Mouse (Mus musculus): ENCODE data around the gene Dbi.

The Dbi gene

DNA sequence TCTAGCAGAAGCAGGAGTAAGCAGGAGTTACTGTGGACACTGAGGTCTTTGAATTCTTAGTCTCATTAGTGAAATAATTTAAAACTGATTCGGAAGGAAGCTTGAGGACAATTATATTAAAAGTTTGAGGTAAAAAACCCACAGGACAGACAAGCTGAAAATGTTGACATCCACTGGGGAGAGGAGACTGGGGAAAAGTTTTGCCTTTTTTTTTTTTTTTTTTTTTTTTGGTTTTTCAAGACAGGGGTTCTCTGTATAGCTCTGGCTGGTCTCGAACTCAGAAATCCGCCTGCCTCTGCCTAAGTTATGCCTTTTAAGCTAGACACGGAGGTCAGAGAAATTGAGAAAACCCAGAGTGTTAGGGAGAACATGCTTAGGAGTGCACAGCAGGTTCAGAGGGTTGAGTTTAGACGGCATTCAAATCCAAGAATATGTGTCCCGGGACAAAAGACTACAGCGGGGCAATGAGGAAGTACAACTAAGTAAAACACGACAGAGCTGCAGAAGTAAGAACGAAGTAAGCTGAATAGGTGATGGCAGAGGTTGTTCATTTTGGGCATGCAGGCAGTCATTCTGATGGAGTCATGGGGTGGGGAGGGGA is 1.2 kb upstream of the Dbi start:
- no peak for DNase-seq (ENCODE audit: low spot score)

DNA sequence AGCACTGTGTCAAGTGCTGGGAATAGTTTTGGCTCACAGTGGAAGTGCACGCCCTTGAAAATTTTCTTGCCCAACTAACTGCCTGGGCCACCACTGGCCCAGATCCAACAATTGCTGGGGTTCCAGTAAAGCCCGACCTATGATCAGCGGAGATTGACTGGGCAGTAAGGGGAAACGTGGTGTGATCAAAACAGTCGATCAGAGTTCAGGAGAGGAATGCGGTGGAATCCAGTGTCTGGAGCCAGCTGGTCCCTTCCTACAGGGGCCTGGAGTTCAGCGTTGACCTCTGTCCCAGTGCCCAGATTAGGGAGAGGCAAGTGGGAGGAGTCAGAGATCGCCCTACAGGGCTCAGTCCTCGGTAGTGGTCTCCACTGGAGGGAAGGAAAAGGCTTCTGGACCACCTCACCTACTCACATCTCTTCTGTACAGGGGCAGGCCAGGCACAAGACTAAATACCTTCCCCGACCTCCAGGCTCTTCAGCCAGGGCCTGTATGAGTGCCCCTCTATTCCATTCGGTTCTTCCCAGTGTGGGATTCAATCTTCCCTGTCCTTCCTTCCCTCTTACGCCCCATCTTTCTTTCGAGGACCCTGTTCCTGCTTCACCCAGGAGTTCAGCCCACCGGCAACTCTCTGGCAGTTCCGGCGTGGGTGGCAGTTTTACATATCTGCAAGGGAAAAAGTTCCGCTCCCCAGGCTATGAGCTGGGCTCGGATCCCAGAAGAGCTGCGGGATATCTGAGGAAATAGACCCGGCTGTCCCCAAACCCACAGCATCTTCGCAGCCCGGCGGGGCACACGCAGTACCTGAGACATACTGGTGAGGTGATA is 523 bp downstream of the Dbi start:
- peak; percentile 52 for DNase-seq (ENCODE audit: low spot score)

DNA sequence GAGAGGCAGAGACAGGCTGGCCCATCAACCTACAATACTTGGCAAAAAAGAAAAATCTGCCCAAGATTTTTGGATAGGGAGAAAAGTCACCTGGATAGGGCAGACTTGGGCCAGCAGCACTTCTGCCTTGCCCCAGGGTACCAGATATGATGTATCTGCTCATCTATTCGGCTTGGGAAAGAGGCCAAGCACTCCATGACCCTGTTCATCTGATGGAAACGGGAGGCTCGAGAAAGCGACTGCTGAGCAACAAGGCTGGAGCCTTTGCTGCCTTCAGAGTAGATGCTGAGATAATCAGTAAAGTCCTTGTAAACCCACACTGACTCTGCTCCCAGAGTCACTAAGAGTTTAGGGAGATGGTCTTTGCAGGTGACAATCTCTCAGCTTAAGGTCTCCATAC is 1.5 kb downstream of the Dbi start:
- DNase-seq (ENCODE audit: low spot score), result no peak

DNA sequence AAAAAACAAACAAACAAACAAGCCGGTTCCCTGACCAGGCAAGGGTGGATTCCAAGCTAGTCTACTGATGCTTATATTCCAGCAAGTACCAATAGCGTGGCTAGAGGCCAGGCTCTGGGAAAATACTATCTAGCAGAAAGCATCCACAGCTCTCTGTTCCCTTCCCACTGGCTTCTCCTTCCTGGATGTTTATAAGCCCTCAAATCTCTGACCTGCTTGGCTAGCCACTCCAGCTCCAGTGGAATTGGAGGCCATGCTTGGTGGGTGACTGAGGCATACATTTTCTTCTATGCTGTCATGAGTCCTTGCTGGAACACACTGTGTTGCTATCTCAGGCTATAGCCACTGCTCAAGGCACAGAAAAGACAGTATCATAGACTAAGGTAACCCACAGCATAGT is 2.0 kb downstream of the Dbi start:
- no peak for DNase-seq (ENCODE audit: low spot score)

DNA sequence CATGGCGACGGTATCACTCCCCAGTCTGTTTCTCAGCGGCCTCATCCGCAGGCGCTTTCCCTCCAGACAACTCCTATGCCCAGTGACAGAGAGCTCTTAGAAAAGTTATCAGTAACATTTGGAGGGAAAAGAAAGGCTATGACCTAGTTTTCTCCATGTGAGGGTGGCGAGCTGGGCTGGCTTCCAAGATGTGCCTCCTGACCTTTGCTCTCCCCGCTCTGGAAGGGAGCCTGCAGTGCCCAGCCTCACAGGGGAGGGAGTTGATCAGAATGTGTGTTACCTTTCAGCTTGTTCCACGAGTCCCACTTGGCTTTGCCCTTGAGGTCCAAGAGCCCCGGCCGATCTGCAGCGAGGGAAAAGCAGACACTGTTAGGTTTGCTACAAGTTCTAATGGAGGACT is 4.8 kb downstream of the Dbi start:
- DNase-seq (ENCODE audit: low spot score), result peak; percentile 64

DNA sequence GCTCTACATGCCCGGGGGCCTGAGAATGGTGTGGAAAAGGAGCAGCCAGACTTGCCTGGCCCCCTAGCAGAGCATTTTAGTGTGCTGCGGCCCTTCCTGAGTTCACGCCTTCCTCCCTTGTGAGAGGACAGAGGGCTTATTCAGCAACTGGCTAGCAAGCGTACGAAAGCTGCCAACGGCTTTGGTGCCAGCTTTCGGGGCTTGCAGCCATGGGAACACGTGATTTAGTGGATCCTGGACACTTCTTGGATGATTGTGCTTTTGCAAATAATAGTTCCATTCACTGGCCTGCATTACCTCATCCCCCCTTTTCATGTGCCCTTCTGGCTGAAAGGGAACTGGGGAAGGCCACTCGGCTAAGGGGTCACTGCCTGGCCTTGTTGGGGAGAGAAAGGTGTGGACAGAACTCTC is 5.2 kb downstream of the Dbi start:
- peak; percentile 67 for DNase-seq (ENCODE audit: low spot score)

DNA sequence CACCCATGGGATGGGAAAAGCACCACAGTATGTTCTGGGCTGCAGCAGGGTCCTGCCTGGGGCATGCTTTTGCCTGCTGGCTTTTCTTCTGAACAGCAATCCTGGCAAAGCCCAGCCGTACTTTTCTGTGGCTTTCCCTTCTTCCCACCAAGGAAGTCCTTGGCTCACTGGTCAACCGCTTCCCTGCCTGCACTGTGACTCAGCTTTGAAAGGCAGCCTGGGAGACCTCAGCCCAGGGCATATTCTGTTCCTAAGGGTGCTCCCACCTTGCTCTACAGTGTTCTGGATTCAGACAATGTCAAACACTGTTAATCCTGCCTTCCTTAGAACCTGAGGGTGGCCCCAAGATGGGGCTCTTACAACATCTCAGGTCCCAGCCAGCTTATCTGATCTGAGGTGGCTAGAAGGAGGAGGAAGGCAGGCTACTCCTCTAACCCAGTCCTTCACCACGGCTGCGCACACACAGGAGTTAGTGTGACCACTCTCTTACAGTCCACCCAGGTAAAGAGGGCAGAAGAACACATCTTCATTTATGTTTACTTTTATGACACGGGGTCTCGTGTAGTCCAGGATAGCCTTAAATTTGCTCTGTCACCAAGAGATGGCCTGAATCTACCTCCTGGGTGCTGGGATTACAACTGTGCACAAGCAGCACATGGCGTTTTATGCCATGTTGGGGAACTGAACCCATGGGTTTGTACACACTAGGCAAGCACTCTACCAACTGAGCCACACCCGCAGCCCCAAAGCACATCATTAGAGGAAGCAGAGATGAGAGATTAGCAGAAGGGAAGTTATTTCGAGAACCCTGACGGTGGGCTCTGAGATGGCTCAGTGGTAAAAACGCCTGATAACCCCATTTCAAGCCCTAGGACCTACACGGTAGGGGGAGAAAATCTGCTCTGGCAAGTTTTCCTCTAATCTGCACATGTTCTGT is 8.4 kb downstream of the Dbi start:
- DNase-seq (ENCODE audit: low spot score), result no peak

DNA sequence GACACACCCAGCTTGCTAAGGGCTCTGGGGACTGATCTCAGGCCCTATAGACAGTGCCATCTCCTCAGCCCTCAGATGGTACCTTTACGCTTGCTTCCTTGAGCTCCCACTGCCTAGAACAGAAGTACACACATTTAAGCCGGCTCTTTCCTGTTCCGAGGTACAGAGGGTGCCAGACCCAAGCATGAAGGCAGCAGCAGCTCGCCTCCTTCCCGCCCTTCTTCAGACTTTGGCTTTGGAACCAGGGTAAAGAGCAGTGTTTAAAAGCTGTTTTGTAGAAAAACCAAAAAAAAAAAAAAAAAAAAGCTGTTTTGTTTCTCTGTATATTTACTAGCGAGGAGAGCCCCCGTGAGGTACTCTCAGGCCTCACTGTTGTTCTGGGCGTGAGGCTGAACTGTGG is 9.1 kb downstream of the Dbi start:
- no peak for DNase-seq (ENCODE audit: low spot score)

DNA sequence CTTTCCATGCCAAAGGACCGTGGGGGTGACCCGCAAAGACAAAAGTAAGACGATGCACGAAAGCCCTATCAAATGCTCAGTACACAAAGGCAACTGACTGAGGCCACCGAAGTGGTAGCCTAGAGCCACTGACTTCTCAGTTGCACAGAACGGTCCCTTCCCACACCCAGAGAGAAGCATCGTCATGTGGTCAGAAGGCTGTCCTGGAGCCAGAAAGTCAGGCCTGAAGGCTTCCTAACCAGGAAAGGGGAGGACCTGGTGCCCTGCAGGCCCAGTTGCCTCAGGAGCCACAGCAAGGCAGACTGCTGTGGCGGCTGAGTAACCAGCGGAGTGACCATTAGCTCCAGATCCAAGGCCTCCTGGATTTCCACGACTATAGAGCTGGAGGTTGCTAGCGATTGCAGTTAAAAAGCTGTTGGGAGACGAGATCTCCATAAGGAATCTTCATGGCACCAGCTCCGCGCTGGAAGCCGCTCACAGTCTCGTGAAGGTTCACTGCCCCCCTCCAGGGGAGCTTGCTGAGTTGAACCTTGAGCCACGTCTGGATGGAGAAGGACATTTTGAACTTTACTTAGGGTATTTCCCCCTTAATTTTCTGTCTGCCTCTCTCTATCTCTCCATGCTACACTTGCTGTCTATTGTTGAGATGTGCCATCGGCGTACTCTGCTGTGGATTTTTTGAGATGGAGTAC is 11.0 kb downstream of the Dbi start:
- DNase-seq (ENCODE audit: low spot score), result no peak

DNA sequence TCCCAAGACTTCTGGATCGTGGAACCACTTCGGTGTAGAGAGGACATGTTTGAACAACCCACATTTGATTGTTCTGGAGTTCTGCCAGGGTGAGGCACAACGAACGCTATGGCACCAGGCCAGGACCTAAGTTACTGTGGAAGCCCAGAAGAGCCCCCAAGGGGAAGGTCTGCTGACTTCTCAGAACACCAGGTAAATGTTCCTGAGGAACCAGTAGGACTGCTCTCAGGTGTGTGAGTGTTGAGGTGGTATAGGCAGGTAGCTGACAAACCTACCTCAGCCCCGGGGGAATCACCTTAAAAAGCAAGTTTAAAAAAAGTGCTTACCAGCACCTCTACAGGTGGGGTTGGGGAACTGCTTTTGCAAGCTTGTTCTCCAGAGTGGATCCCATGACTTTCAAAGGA is 15.3 kb downstream of the Dbi start:
- no peak for DNase-seq (ENCODE audit: low spot score)

DNA sequence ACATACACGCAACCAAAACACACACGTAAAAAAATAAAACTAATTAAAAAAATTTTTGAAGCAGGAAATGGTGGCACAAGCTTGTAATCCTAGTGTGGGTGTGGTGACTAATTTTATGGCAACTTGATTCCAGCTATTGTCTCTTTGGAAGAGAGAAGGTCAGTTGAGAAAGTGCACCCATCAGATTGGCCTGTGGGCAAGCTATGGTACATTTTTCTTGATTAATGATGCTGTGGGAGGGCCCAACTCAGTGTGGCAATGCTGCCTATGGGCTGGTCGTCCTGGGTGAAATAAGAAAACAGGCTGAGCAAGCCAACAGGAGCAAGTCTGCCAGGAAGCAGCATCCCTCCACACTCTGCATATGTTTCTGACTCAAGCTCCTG is 19.7 kb downstream of the Dbi start:
- DNase-seq (ENCODE audit: low spot score), result no peak

DNA sequence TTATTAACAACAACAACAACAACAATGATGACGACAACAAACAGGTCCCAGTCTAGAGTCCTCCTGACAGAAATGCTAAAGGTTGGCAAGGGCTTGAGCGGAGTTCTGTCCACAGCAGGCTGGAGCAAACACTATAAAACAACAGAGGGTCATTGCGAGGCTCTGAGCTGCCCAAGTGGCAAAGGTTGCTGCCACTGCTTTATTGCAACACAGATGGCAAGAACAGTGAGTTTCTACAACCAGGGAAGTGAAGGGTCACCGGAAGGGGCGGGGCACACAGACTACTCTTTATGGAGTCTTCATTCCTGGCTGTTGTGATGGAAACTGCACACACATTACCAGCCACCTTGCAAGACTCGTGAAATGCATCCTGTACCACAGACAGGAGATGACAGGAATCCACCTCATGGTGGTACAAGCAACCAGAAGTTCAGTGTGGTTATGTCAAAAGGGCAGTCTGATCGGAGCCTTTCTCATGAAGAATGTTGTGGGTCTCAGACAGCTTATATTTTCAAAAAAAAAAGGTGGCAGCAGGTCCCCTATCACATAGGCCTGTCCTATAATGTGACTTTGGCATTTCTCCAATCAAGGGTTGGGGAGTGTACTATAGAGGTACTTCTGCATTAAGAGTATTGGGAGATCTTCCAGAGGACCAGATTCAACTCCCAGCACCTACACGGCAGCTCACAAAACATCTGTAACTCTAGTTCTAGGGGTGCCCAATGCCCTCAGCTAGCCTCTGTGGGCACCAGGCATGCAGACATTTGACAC is 20.2 kb downstream of the Dbi start:
- DNase-seq (ENCODE audit: low spot score), result no peak

DNA sequence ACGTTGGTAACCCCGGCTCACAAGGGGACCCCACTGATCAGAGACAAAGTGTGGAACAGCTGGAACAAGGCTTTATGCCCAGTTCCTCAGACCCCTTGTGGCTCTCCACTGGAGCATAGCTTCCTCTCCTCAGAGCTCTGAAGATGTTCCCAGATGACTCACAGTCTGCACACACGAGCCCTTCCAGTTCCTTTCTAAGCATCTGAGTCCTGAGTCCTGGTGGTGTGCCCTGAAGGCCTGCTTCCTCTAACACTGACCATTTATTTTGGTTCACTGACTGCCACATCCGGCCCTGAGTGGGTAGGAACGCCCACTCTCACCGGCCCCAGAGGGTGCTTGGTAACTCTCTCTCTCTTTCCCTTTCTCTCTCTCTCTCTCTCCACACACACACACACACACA is 21.4 kb downstream of the Dbi start:
- DNase-seq (ENCODE audit: low spot score), result no peak

DNA sequence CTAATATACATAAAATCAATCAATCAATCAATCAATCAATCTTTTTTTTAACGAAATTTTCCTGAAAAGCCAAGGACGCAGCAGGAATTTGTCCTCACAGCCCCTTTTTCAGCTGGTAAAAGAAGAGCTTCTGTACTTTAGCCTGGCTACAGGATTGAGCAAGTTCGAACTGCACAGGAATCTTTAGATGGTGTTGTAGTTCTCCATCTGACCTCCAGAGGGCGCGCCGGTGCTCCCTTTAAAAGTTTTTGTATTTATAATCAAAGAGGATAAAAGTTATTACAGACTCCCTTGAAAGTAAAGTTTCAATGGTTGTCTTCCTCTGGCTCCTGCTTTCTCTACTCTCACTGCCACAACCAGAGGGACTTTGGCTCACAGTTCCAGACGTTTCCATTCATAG is 22.6 kb downstream of the Dbi start:
- DNase-seq (ENCODE audit: low spot score), result no peak

DNA sequence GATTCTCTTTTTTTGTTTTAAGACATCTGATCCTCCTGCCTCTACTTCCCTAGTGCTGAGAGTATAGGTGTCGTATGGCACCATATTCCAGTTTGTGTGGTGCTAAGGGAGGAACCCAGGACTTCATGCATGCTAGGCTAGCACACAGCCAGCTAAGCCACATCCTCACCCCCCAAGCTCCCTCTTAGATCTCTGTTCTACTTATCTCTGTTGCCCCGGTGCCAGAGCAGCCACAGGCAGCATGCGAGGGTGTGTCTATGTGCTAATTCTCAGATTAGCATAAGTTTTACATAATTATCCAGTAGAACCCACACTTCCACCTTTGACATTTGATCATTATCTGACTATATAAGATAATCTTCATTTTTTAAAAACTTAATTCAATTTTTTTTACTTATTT is 26.0 kb downstream of the Dbi start:
- no peak for DNase-seq (ENCODE audit: low spot score)

DNA sequence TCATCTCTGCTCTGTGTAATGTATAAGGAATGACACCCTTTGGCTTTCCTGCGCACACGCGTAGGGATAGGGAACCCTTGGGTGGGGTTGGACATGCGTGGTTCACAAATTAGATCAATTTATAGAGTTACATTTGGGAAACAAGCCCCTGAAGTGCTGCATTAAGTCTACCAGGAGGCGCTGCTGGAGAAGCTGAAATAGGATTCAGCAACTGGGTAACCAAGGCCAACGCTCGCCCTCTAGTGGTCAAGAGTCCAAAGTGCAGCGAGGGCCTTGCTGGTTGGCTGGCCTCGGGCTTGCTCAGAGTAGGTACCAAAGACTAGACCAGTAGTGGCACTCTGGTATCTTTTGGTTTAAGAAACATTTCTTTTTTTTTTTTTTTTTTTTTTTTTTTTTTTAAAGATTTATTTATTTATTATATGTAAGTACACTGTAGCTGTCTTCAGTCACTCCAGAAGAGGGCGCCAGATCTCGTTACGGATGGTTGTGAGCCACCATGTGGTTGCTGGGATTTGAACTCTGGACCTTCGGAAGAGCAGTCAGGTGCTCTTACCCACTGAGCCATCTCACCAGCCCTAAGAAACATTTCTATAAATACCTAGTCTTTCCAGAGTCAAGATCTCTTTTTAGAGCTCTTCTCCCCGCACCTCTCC is 27.3 kb downstream of the Dbi start:
- DNase-seq (ENCODE audit: low spot score), result peak; percentile 81

DNA sequence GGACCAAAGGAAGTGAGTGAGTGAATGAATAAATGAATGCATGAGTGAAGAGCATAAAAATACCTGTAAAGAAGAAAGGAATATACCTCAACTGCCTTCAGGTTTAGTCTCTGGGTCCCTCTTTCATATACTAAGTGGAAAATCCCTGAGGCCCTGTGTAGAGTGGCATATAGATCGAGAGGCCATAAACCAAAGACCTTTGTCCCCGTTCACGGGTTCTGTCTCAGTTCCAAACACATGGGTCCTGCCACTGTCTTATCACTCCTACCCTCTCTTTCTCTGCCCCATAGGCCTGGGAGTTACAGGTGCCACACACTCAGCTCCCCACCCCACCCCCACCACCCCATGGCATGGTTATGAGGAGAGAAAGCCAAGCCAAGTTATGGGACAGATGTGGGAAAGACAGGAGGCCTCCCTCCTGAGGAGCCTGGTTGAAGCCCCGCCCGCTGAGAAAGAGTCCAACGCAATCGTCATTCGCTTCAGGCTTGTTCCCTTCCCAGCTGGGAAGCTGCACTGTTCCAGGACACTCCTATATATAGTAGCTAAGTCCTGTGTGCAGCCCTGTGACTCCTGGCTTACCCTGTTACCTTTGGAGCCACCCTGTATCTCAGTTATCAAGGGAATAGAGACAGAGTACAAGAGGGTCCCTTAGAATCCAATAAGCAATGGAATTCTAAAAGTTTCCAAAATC is 29.9 kb downstream of the Dbi start:
- no peak for DNase-seq (ENCODE audit: low spot score)

DNA sequence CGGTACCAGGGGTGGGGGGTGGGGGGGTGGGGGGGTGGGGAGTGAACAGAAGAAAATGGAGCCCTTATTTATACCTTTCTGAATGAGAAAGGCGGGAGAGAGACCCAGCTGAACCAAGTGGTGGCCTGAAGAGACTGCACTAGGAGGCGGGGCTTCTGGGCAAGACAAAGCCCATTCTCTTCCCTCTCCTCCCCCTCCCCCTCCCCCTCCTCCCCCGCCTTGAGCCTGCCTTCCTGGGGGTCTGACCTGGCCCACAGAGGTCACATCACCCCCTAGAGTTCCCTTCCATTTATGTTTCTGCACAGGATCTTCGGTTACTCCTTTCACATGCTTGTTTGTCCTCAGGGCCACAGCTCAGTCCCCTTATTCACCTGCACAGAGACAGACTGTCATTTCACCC is 31.7 kb downstream of the Dbi start:
- DNase-seq (ENCODE audit: low spot score), result no peak

DNA sequence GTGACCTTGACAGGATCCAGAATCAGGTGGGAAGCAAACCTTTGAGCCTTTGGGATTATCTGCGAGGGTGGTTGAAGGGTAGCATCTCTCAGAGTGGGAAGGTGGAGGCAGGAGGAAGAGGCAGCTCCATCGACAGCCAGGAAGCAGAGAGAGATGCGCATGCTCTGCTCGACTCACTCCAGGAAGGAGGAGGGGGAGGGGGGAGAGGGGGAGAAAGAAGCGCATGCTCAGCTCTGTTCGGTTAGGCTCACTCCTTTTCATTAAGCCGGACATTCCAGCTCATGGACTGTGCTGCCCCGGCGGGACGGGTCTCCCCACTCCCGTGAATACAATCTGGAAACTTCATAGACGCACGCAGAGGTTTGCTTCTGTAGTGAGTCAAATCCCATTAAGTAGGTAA is 34.2 kb downstream of the Dbi start:
- no peak for DNase-seq (ENCODE audit: low spot score)

DNA sequence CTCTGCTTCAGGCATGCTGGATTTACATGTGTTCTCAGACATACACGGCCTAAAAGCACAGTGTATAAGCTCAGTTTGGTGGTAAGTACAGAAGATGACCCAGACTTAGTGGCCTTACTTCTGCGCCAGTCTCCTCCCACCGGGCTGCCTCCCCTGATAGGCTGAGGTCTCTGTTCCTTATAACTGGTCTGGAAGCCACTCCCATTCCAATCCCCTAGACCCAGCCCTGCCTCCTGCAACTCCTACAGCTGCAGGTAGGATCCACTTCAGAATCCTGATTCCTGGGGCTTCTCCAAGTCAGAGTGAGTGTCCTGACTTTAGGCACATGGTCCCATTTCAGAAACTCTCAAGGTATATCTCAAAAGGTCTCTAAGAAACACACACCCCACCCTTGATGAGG is 35.2 kb downstream of the Dbi start:
- no peak for DNase-seq (ENCODE audit: low spot score)

All from testis, postnatal 14 days (tissue).